Mouse (Mus musculus) neural tube, embryonic 15.5 days (tissue): ENCODE data around the gene Cd151. TPM values are rescaled to one million over a fixed set of nuclear protein-coding genes. Genes with fewer than 3 reads are reported as not detected.

Experiments used
- ATAC-seq: fragments of 200-750 bp; cut with Nextera tagmentation; 2 replicates; pipeline ENCODE4 v1.8.0; 2017; ENCODE audit warnings: mild to moderate bottlenecking, moderate TSS enrichment, moderate library complexity; ENCODE audit not compliant: low FRiP score
- H3K27ac ChIP-seq: fragments of 300-500 bp; sonication (generic); replicated peaks from 2 replicates; pipeline ENCODE4 v1.5.1; 2015; ENCODE audit warnings: mild to moderate bottlenecking, inconsistent platforms
- H3K27me3 ChIP-seq: fragments of 300-500 bp; sonication (generic); replicated peaks from 2 replicates; pipeline ENCODE4 v1.6.1; 2015; ENCODE audit warnings: inconsistent platforms
- H3K36me3 ChIP-seq: fragments of 300-500 bp; sonication (generic); 2 replicates; pipeline ENCODE4 v1.6.1; 2015; ENCODE audit warnings: inconsistent platforms
- H3K4me1 ChIP-seq: fragments of 300-500 bp; sonication (generic); 2 replicates; pipeline ENCODE4 v1.6.1; 2015; ENCODE audit warnings: inconsistent platforms
- H3K4me2 ChIP-seq: fragments of 300-500 bp; sonication (generic); 2 replicates; pipeline ENCODE4 v1.6.1; 2015; ENCODE audit warnings: inconsistent platforms, mild to moderate bottlenecking, moderate library complexity
- H3K4me3 ChIP-seq: fragments of 300-500 bp; sonication (generic); replicated peaks from 2 replicates; pipeline ENCODE4 v1.5.1; 2015; ENCODE audit warnings: mild to moderate bottlenecking, inconsistent platforms
- H3K9ac ChIP-seq: fragments of 300-500 bp; sonication (generic); replicated peaks from 2 replicates; pipeline ENCODE4 v1.6.1; 2015; ENCODE audit warnings: mild to moderate bottlenecking, inconsistent platforms
- H3K9me3 ChIP-seq: fragments of 300-500 bp; sonication (generic); replicated peaks from 2 replicates; pipeline ENCODE4 v1.6.1; 2016; ENCODE audit warnings: inconsistent platforms
- WGBS: fragments of 180-500 bp; shearing (Covaris S2); methylation state at CpG from one replicate; pipeline ENCODE4 v1.1.7; 2015; ENCODE audit warnings: mixed read lengths; 5-methylcytosine and 5-hydroxymethylcytosine counted together
- polyA plus RNA-seq: library from polyadenylated mRNA; unstranded; fragments of >200 nt; fragmentation: Nextera tagmentation; extraction: Ambion mirVana; gene quantifications from 2 replicates; pipeline ENCODE4 v1.2.1, GENCODE M21; 2015

Gene Cd151
- polyA plus RNA-seq, 1 experiment from 2014 or later, result 25.1 TPM

DNA sequence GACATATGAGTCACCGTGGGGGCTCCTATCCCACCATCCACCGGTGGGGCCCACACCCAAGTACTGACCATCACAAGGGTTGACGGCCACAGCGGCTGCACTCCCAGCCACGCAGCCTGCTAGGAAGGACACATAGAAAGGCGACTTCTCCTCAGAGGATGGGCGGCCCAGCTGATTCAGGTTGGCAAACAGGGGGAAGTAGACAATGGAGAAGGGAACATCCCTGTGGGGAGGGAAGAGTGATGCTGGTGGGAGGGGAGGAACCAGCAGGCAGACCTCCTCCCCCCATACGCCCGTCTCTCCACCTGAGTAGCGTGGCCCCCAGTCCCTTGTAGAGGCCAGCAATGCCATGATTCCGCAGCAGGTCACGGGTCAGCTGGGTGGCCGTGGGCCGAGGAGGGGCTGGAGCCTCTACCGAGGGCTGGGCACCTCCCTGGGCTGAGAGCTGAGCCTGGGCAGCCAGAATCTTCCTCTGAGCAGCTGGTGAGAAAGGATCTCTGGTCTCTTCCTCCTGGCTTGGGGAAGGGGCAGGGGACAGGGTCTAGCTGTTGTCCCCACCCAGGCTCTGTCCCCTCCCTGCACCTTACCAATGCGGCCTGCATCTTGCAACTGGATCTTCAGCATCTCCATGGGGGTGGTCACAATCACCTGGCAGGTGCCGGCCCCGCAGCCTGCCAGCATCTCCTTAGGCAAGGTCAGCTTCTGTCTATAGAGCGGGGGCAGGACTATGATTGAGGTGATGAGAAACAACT is 35.6 kb upstream of the Cd151 start:
- no peaks in the 10 kb centered on the region for H3K27me3 ChIP-seq
- no peaks in the 10 kb centered on the region for H3K9me3 ChIP-seq
- H3K9ac ChIP-seq, result no peak overlapping the region
- WGBS, result 95% methylated on average over 19 of the region's 19 CpGs
- H3K36me3 ChIP-seq, result peaks cover 48% of the 10 kb centered on the region
- H3K27ac ChIP-seq, result no peak overlapping the region
- H3K4me2 ChIP-seq, result no peak overlapping the region
- no peak for ATAC-seq
- H3K4me1 ChIP-seq, result peaks cover 67% of the 10 kb centered on the region
- no peak overlapping the region for H3K4me3 ChIP-seq

DNA sequence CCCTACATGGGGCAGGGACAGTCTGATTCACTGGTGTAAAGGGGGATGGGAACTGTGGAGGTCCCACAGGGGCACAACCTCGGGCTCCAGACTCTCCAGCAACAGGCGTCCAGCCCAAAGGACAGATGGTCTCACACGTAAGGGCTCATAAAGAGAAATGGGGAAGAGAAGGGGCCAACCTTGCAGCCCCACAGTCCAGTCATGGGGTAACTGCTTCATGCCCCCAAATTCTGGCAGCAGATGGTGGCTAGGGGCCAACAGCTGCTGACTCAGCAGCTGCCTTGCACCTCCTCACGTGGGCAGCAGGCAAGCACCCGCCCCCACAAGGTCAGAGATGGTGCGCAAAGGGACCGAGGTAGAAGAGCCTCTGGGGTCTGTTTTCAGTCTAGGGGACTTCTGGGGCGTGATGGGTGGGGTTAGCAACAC is 35.0 kb upstream of the Cd151 start:
- H3K27ac ChIP-seq, result no peak overlapping the region
- no peak overlapping the region for H3K4me2 ChIP-seq
- H3K9me3 ChIP-seq, result no peaks in the 10 kb centered on the region
- H3K27me3 ChIP-seq, result no peaks in the 10 kb centered on the region
- ATAC-seq, result no peak
- H3K4me1 ChIP-seq, result peaks cover 72% of the 10 kb centered on the region
- H3K36me3 ChIP-seq, result peaks cover 42% of the 10 kb centered on the region
- no peak overlapping the region for H3K4me3 ChIP-seq
- no peak overlapping the region for H3K9ac ChIP-seq
- WGBS, result 85% methylated on average over 8 of the region's 8 CpGs

DNA sequence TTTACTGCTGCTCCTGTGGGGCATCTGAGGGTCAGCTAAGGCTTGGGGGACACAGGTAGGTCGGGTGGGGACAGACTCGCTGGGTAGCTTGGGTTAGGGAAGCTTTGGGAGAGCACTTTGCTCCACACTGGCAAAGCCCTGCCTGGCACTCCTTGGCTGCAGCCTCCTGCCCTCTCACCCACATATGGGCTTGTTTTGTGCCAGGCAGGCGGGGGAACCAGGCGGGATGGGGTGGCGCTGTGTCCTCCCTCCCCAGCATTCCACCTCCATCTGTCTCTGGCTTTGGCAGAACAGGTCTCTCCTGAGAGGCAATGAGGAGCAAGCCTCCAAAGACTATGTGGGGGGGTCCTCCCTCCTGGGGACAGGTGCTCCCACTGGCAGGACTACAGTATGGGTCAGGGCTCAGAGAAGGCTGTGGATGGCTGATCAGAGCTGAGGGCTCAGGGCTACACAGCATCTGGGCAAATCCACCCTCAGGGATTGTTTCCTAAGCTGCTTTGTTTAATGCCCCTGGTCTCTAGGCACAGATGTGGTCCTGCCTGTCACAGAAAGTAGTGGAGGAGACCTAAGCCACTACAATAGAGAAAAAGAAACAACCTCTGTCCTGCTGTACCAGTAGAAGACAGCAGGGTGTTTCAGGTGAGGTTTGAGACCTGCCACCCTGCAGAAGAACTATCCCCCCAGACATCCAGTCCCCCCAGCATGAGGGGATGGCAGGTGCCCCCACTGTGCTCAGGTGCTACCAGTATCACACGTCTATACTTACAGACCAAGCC is 34.3 kb upstream of the Cd151 start:
- WGBS, result 85% methylated on average over 6 of the region's 6 CpGs
- peak overlapping the region; percentile 58; the same call in 1 of the 2 replicates for H3K4me3 ChIP-seq
- no peaks in the 10 kb centered on the region for H3K27me3 ChIP-seq
- ATAC-seq, result no peak
- H3K4me2 ChIP-seq, result peak overlapping the region; percentile 91
- peaks cover 75% of the 10 kb centered on the region for H3K4me1 ChIP-seq
- no peak overlapping the region for H3K27ac ChIP-seq
- H3K36me3 ChIP-seq, result peaks cover 37% of the 10 kb centered on the region
- H3K9ac ChIP-seq, result peak overlapping the region; percentile 66; the same call in 1 of the 2 replicates
- H3K9me3 ChIP-seq, result no peaks in the 10 kb centered on the region

DNA sequence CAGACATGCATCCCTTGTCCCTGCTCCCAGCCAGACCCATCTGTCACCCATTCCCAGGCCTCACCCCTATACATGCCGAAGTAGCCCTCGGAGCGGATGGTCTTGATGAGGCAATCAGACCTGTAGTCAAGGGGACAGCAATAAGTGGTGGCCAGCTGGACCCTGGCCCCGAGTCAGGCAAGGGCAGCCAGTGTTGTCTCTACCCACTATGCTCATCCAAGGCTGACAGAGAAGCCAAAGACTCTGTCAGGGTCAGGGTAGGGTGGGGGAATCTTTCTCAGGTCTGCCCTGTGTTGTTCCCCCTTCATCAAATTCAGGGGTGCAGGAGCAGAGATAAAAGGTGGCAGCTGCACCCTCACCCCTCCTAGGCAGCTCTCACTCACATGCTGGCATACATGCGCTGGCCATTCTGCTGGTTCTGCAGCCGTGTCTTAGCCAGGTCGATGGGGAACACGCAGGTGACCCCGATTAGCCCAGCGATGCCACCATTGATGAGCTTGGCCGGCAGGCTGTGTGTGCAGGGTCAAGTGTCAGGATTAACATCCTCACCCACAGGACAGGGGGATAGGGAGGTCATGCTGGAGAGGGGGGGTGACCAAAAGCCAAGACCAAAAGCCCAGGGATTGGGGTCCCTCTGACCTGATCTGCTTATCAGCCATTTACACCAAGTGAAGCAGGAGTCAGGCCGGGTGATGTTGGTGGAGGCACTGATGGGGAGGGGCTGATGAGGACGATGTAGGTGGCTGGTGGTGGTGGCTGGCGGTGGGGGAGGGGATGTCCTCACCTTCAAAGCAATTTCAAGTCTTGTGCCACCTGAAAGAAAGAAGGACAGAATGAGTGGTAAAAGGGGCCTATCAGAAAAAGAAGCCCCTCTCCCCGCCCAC is 33.4 kb upstream of the Cd151 start:
- Histone ChIP-seq H3K4me1 (peaks cover 72% of the 10 kb centered on the region), H3K27me3 (no peaks in the 10 kb centered on the region), H3K36me3 (peaks cover 37% of the 10 kb centered on the region), H3K9me3 (no peaks in the 10 kb centered on the region), H3K9ac (peak overlapping the region; percentile 66), H3K4me3 (peak overlapping the region; percentile 58), H3K27ac (peak overlapping the region; percentile 77), H3K4me2 (peak overlapping the region; percentile 91)
- ATAC-seq, result no peak
- 76% methylated on average over 15 of the region's 15 CpGs for WGBS

DNA sequence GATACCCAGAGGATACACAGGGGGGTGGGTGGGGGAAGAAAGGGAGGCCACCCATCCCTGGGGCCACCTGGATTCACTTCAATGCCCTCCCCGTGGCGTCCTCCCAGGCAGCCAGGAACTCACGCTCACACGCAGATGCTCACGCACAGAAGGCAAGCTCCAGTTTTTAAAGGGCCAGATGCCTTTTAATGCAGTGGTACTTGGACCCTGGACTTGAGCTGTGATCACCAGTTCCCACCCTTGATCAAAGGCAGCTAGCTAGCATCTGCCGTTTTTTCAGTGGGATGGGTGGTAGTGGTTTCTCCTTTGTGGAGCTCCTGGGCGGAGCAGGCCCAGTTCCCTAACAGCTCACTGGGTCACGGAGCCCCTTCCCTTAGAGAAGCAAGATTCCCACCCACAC is 32.7 kb upstream of the Cd151 start:
- Histone ChIP-seq H3K9me3 (no peaks in the 10 kb centered on the region), H3K9ac (peak overlapping the region; percentile 66), H3K27me3 (no peaks in the 10 kb centered on the region), H3K4me2 (peak overlapping the region; percentile 91), H3K36me3 (peaks cover 37% of the 10 kb centered on the region), H3K4me3 (peak overlapping the region; percentile 58), H3K4me1 (peaks cover 65% of the 10 kb centered on the region), H3K27ac (peak overlapping the region; percentile 77)
- 12% methylated on average over 8 of the region's 8 CpGs for WGBS
- peak; percentile 22; the same call in 1 of the 2 replicates for ATAC-seq

DNA sequence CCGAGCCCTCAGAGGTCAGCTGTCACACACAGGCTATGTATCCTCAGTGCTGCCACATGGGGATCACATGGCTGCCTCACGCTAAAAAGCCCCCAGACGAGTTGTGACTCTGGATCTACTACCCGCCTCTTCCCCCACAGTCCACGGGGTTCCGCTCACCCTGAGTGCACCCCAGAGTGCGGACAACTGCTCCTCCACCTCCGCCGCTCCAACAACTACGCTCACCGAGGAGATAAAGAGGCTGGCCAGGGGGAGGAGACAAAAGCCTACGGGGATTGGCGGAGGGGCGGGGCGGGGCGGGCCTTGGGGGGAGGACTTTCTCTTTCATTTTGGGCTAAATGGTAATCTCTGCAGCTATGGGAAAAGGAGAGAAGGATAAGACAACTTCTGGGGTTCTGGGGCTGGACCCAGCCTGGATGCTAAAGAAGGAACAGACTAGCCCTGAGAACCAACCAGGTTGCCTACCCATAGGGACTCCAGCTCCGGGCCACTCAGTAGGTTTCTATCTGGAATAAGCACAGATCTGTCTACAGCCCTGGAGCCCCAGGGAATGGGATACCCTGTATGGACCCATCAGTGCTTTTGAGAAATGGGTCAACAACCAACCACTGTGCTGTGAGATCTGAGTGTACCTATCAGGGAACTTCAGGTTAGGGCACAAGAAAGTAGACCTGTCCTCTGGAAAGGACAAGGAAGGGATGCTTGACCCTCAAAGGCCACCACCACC is 31.9 kb upstream of the Cd151 start:
- ATAC-seq, result peak; percentile 15; the same call in 1 of the 2 replicates
- peaks cover 57% of the 10 kb centered on the region for H3K4me1 ChIP-seq
- no peaks in the 10 kb centered on the region for H3K27me3 ChIP-seq

DNA sequence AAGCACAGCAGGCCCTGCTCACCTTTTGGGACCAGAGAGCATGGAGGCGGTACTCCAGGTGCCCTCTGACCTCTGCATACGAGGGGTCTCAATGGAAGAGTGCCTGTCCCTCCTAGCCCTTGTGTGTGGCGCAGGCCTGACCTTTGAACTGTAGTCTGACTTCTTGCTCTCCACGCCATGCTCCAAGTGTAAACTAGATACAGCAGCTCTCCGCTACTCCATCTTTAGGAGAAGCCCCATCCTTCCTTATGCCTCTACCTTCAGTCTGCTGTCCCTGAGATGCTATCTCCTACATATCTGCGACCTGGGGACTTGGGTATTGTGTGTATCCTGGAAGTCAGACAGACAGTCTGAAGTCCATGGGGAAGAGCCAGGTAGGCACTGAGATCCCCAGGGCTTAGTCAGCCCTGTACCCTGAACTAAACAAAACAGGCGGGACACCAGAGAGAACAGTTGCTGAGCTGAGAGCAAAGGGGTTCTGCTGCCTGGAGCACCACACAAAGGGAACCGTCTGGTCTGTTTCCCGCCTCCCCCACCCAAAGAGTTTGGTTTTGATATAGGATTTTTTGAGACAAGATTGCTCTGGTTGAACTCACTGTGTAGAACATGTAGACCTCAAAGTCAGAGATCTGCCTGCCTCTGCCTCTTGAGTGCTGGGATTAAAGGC is 31.2 kb upstream of the Cd151 start:
- ATAC-seq, result no peak
- Histone ChIP-seq H3K4me3 (peak overlapping the region; percentile 69), H3K9me3 (no peaks in the 10 kb centered on the region), H3K9ac (peak overlapping the region; percentile 75; the same call in 1 of the 2 replicates), H3K4me1 (peaks cover 62% of the 10 kb centered on the region), H3K4me2 (peak overlapping the region; percentile 91), H3K27ac (peak overlapping the region; percentile 77; the same call in 1 of the 2 replicates), H3K27me3 (no peaks in the 10 kb centered on the region), H3K36me3 (peaks cover 26% of the 10 kb centered on the region)
- WGBS, result 78% methylated on average over 9 of the region's 9 CpGs

More for the DNA sequence above, 31.9 kb upstream of the Cd151 start:
- Histone ChIP-seq H3K9me3 (no peaks in the 10 kb centered on the region), H3K36me3 (peaks cover 33% of the 10 kb centered on the region), H3K27ac (peak overlapping the region; percentile 77), H3K4me2 (peak overlapping the region; percentile 91), H3K9ac (peak overlapping the region; percentile 66), H3K4me3 (peak overlapping the region; percentile 58)
- 5% methylated on average over 17 of the region's 17 CpGs for WGBS

DNA sequence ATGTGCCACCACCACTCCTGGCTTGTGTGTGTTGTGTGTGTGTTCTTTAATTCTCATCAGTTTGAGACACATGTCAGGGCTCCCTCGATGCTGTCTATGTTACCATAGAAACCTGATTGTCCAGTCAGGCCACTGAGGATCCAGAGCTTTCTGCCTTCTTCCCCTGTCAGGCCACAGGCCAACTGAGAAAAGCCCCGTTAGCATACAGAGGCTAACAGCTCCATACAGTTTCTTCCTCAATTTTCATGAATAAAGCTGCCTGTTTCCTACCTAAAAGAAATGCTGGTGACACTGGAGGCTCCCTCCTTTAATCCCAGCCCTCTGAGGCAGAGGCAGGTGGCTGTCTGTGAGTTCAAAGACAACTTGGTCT is 30.7 kb upstream of the Cd151 start:
- Histone ChIP-seq H3K9ac (peak overlapping the region; percentile 75; the same call in 1 of the 2 replicates), H3K27ac (peak overlapping the region; percentile 88; the same call in 1 of the 2 replicates), H3K4me3 (peak overlapping the region; percentile 69), H3K27me3 (no peaks in the 10 kb centered on the region), H3K9me3 (no peaks in the 10 kb centered on the region), H3K4me1 (peaks cover 62% of the 10 kb centered on the region), H3K36me3 (peaks cover 21% of the 10 kb centered on the region), H3K4me2 (peak overlapping the region; percentile 91)
- 40% methylated on average over 2 of the region's 2 CpGs for WGBS
- ATAC-seq, result no peak

DNA sequence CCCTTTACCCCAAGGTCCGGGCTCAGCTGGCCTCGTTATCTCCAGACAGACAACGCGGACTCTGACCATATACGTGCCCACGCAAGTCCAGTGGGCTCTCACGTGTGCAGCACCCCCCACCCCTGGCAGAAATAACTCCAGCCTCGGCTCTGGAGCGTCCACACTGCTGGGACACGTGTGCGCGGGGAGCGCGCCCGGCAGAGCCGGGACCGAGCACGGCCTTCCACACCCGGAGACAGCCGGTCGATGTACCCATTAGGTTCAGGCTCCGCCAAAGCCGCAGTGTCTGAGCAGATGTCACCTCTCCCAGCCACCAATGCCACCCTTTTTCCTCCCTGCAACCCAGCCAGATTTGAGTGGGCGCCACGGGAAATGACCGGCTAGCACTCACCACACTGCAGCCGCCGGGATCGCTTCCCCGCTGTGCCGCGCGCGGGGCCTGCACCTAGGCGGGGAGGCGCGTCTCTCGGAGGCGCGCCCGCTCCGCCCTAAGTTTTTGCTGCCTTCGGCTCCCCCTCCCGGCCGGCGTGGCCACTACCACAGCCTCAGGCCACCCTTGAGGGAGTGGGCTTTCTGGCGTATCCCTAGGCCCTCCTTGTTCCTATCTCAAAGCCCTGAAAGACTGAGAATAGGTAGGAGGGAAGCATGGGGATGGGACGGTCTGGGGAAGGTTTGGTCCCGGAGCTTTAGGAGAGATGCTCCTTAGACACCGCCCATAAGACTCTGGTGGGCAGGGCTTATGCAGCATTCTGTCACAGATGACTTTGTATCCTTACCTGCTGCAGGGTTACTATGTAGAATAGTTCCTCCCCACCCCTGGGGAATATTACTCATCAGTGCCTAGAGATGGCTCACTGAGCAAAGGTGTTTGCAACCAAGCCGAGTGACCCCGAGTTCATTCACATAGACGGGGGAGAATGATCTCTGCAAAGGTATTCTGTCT is 29.7 kb upstream of the Cd151 start, which contains the start of gene Slc25a22:
Gene Slc25a22 (minus strand): TSS at position 715 of the 943 bp plus-strand sequence.
- Histone ChIP-seq H3K9ac (peak within 1 kb of the TSS; percentile 75), H3K4me2 (peak within 1 kb of the TSS; percentile 91), H3K9me3 (no peaks in the 10 kb centered on the region), H3K4me1 (peaks cover 66% of the 10 kb centered on the region), H3K4me3 (peak within 1 kb of the TSS; percentile 69), H3K27ac (peak within 1 kb of the TSS; percentile 88), H3K27me3 (no peaks in the 10 kb centered on the region), H3K36me3 (peaks cover 12% of the 10 kb centered on the region)
- 5% methylated on average over 53 of the region's 53 CpGs for WGBS
- peak; percentile 79 for ATAC-seq
